Mouse (Mus musculus) lung, postnatal 0 days (tissue): ENCODE data around the gene Ptprg.

Experiments used
- CTCF ChIP-seq: IDR thresholded peaks from 2 replicates; pipeline ENCODE4 v1.5.1; 2016; ENCODE audit warnings: antibody characterized with exemption, mild to moderate bottlenecking
- EP300 ChIP-seq: IDR thresholded peaks from 2 replicates; pipeline ENCODE4 v1.6.1; 2016; ENCODE audit warnings: antibody characterized with exemption, mild to moderate bottlenecking, control low read depth

DNA sequence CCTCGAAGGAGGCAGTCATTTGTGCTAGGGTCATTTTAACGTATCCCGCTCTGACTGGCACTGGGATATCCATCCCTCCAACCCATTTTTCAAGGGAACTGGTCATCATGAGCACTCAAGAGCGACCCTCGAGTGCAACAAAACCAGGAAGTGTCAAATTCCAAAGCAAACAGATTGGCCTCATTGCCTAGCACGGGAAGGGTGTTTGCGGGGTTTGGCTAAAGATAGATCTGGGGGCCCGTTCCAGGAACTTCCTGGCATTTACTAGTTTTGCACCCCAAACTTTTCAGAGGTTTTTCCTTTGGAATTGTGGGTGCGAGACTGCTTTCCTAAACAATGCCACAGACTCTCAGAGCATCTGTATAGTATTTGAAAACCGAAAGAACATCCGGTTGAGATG, 1.4 kb upstream of the Ptprg start:
- TF ChIP-seq CTCF (no peak), EP300 (no peak)
